Mouse (Mus musculus) bone marrow, adult 2 months (tissue): Measurements from ENCODE around the gene Trim8.

ENCODE experiments used
- CTCF ChIP-seq: fragments of 200-500 bp; IDR thresholded peaks from 2 replicates; pipeline ENCODE4 v1.5.1; 2011; ENCODE audit warnings: low read length, control low read depth; ENCODE audit not compliant: control insufficient read depth, insufficient read depth
- POLR2A ChIP-seq: fragments of 200-500 bp; IDR thresholded peaks from 2 replicates; pipeline ENCODE4 v1.6.1; 2011; ENCODE audit warnings: low read depth, mild to moderate bottlenecking, control low read depth, low read length, borderline replicate concordance; ENCODE audit not compliant: control insufficient read depth

DNA sequence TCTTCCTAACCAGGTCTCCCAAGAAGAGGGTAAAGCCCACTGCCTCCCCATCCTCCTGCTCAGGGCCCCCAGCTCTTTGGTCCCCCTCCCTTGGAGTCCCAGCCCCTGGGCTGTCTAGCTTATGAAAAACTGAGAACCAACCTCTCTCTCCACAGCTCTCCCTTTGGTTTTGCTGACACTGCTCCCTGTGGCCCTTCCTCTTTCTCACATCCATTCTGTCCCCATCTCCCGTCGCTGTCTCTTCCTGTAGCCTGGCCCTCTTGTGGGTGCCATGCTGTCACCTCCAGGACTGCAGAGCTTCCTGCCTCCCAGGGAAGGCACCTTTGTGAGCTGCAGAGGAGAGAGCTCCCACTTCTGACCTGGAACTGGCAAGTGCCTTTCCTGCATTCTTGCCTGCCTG is 14.8 kb upstream of the Trim8 start:
- TF ChIP-seq CTCF: no peak
- TF ChIP-seq POLR2A: no peak
